ENCODE assay signal across 17 mouse cellular contexts in genomic region chr3:54708972-54709371, GRCm38 (mm10). TPM values are rescaled to one million over a fixed set of nuclear protein-coding genes. Genes with fewer than 3 reads are reported as not detected.
DNase-seq lines count a peak whose midpoint lies in the region; ATAC-seq and TF ChIP-seq lines count a peak whose summit lies in the region.
"Had no signal": no experiment of that assay in that cellular context is flagged by ENCODE, and none has a peak within 500 bp of the region (broad histone marks: within the 10 kb centered on the region; RNA-seq: fewer than 3 reads in every experiment).

No protein-coding gene starts in this region.

- 0 out of 2 replicates have a peak overlapping the region, but pooled peaks have one; percentile 43 for H3K27ac ChIP-seq in liver, adult 2 months (replicated peaks; ENCODE audit: insufficient read depth, low read depth, low read length)
- no peak overlapping the region for H3K27ac ChIP-seq in hindbrain, postnatal 0 days
- H3K27ac ChIP-seq: hindbrain, embryonic 15.5 days; stomach, postnatal 0 days had no signal

- 79% methylated on average over 9 of the region's 9 CpGs for WGBS in liver, adult 2 months
- 93% methylated on average over 9 of the region's 9 CpGs for WGBS in hindbrain, postnatal 0 days

- no peak overlapping the region for H3K9ac ChIP-seq in liver, adult 2 months (ENCODE audit: low read depth, low read length)
- no peak overlapping the region for H3K9ac ChIP-seq in hindbrain, postnatal 0 days (replicated peaks; ENCODE audit: low read length)
- H3K9ac ChIP-seq: forebrain, postnatal 0 days; hindbrain, embryonic 15.5 days had no signal

- TF ChIP-seq CTCF in liver, adult 2 months (IDR thresholded peaks at IDR 0.05; ENCODE audit: low read depth, low read length): no peak
- TF ChIP-seq CTCF in hindbrain, postnatal 0 days (IDR thresholded peaks at IDR 0.05; ENCODE audit: low read depth): no peak

- H3K4me2 ChIP-seq in hindbrain, postnatal 0 days (ENCODE audit: low read depth, low read length): no peak overlapping the region
- H3K4me2 ChIP-seq: hindbrain, embryonic 15.5 days had no signal

- H3K4me1 ChIP-seq in liver, adult 2 months (ENCODE audit: control insufficient read depth, insufficient read depth, low read length): no peaks in the 10 kb centered on the region
- H3K4me1 ChIP-seq in hindbrain, postnatal 0 days (ENCODE audit: insufficient read depth, low read length): no peaks in the 10 kb centered on the region
- H3K4me1 ChIP-seq: hindbrain, embryonic 15.5 days had no signal

- H3K79me2 ChIP-seq in liver, adult 2 months (ENCODE audit: control insufficient read depth, insufficient read depth, low read length): no peaks in the 10 kb centered on the region

- H3K27me3 ChIP-seq in liver, adult 2 months (ENCODE audit: control insufficient read depth, insufficient read depth, low read length): no peaks in the 10 kb centered on the region
- H3K27me3 ChIP-seq in hindbrain, postnatal 0 days (ENCODE audit: insufficient read depth, low read length): no peaks in the 10 kb centered on the region
- H3K27me3 ChIP-seq: hindbrain, embryonic 15.5 days had no signal

- DNase-seq in liver, adult 2 months (ENCODE audit: extremely low read depth, low read depth, low spot score): no peak
- no peak for DNase-seq in liver
- peak; percentile 78 for DNase-seq in CD4-positive helper T cell, adult 2 months (ENCODE audit: low read depth, low spot score)
- DNase-seq in hindbrain, postnatal 0 days (ENCODE audit: low spot score): no peak
- no peak for DNase-seq in gastrocnemius, postnatal 10 days
- DNase-seq in adrenal gland, adult (ENCODE audit: inconsistent age in 2 of 2, low spot score in 1 of 2): no peak
- DNase-seq: adrenal gland, postnatal 36 days; cerebellum, adult 11-12 months; forebrain, postnatal 0 days; gastrocnemius, postnatal 36 days; kidney, postnatal 14 days had no signal

- TF ChIP-seq POLR2A in liver, adult 2 months (IDR thresholded peaks at IDR 0.05; ENCODE audit: extremely low read depth, insufficient read depth, low read length): no peak

- no peak overlapping the region for H3K4me3 ChIP-seq in liver, adult 2 months (ENCODE audit: insufficient read depth, low read depth, low read length)
- H3K4me3 ChIP-seq in hindbrain, postnatal 0 days (ENCODE audit: low read length): no peak overlapping the region
- H3K4me3 ChIP-seq: hindbrain, embryonic 15.5 days had no signal

- H3K9me3 ChIP-seq in hindbrain, postnatal 0 days (ENCODE audit: low read length): no peaks in the 10 kb centered on the region
- H3K9me3 ChIP-seq: hindbrain, embryonic 15.5 days had no signal

- H3K36me3 ChIP-seq in liver, adult 2 months (ENCODE audit: control insufficient read depth, insufficient read depth, low read length): peaks cover 57% of the 10 kb centered on the region
- H3K36me3 ChIP-seq in hindbrain, postnatal 0 days (ENCODE audit: insufficient read depth, low read length): peaks cover 54% of the 10 kb centered on the region

- peak; percentile 91 for ATAC-seq in activated CD4-positive, CD25-positive, alpha-beta regulatory T cell, adult 4 months
- peak; percentile 95 for ATAC-seq in megakaryocyte, adult 5-6 weeks (ENCODE audit: poor library complexity, severe bottlenecking)
- ATAC-seq in hindbrain, postnatal 0 days: no peak
- ATAC-seq: forebrain, postnatal 0 days had no signal

RNA-seq across cellular contexts. Expression of gene Gm21958, which starts 5.2 kb away (rescaled TPM):
- total RNA-seq in liver, adult 2 months (2014; rRNA removed): not detected in 2 replicates
- not detected in 2 replicates for polyA plus RNA-seq in liver, adult 2 months (2012; rRNA removed)
- polyA plus RNA-seq in activated CD4-positive, CD25-positive, alpha-beta regulatory T cell, adult 4 months (2017; shearing (Covaris generic)): 1 to 10 TPM in 1 of 2 experiments, not detected in 1; 2.0 TPM
- not detected in 2 replicates for total RNA-seq in megakaryocyte, adult 5-6 weeks (2015)
- not detected in 2 replicates for total RNA-seq in megakaryocyte, adult 5-6 weeks (2017)
- total RNA-seq in hindbrain, postnatal 0 days (2014; rRNA removed): not detected in 2 replicates
- 0.49 TPM in 1 of 2 replicates, not detected in the other for polyA plus RNA-seq in hindbrain, postnatal 0 days (2015; fragmentation: Nextera tagmentation; extraction: Ambion mirVana)
- total RNA-seq in gastrocnemius, postnatal 10 days (2021): not detected
- total RNA-seq: adrenal gland, postnatal 36 days; forebrain, postnatal 0 days; gastrocnemius, postnatal 36 days; layer of hippocampus, postnatal 25 days; midbrain, postnatal 0 days had no signal
- polyA plus RNA-seq: midbrain, postnatal 0 days; stomach, postnatal 0 days had no signal

RNA-seq across cellular contexts. Expression of gene Supt20, which starts 16.4 kb away (rescaled TPM):
- 16.4 and 17.0 TPM in 2 replicates for total RNA-seq in liver, adult 2 months (2014; rRNA removed)
- 10.0 and 15.0 TPM in 2 replicates for polyA plus RNA-seq in liver, adult 2 months (2012; rRNA removed)
- polyA plus RNA-seq in activated CD4-positive, CD25-positive, alpha-beta regulatory T cell, adult 4 months (2017; shearing (Covaris generic)): 100 to 1,000 TPM; 168 to 188 TPM
- 60.1 and 66.0 TPM in 2 replicates for total RNA-seq in megakaryocyte, adult 5-6 weeks (2015)
- total RNA-seq in megakaryocyte, adult 5-6 weeks (2017): 39.4 and 40.6 TPM in 2 replicates
- total RNA-seq in hindbrain, postnatal 0 days (2014; rRNA removed): 36.3 and 43.5 TPM in 2 replicates
- polyA plus RNA-seq in hindbrain, postnatal 0 days (2015; fragmentation: Nextera tagmentation; extraction: Ambion mirVana): 52.0 and 55.4 TPM in 2 replicates
- 10 to 100 TPM; 25.7 to 26.3 TPM for total RNA-seq in gastrocnemius, postnatal 10 days (2021)

RNA-seq across cellular contexts. Expression of gene Exosc8, which starts 26.2 kb away (rescaled TPM):
- 17.4 and 22.1 TPM in 2 replicates for total RNA-seq in liver, adult 2 months (2014; rRNA removed)
- 8.0 and 10.1 TPM in 2 replicates for polyA plus RNA-seq in liver, adult 2 months (2012; rRNA removed)
- 100 to 1,000 TPM; 205 to 218 TPM for polyA plus RNA-seq in activated CD4-positive, CD25-positive, alpha-beta regulatory T cell, adult 4 months (2017; shearing (Covaris generic))
- total RNA-seq in megakaryocyte, adult 5-6 weeks (2015): 118 and 124 TPM in 2 replicates
- total RNA-seq in megakaryocyte, adult 5-6 weeks (2017): 126 and 153 TPM in 2 replicates
- 36.8 and 37.3 TPM in 2 replicates for total RNA-seq in hindbrain, postnatal 0 days (2014; rRNA removed)
- polyA plus RNA-seq in hindbrain, postnatal 0 days (2015; fragmentation: Nextera tagmentation; extraction: Ambion mirVana): 66.9 and 68.9 TPM in 2 replicates
- total RNA-seq in gastrocnemius, postnatal 10 days (2021): 10 to 100 TPM; 13.9 to 23.7 TPM

RNA-seq across cellular contexts. Expression of gene Alg5, which starts 26.4 kb away (rescaled TPM):
- total RNA-seq in liver, adult 2 months (2014; rRNA removed): 28.3 and 33.4 TPM in 2 replicates
- polyA plus RNA-seq in liver, adult 2 months (2012; rRNA removed): 14.8 and 17.5 TPM in 2 replicates
- 10 to 100 TPM; 76.6 to 88.1 TPM for polyA plus RNA-seq in activated CD4-positive, CD25-positive, alpha-beta regulatory T cell, adult 4 months (2017; shearing (Covaris generic))
- 41.2 and 45.8 TPM in 2 replicates for total RNA-seq in megakaryocyte, adult 5-6 weeks (2015)
- 19.2 and 21.1 TPM in 2 replicates for total RNA-seq in megakaryocyte, adult 5-6 weeks (2017)
- 12.3 and 16.3 TPM in 2 replicates for total RNA-seq in hindbrain, postnatal 0 days (2014; rRNA removed)
- 65.1 and 72.0 TPM in 2 replicates for polyA plus RNA-seq in hindbrain, postnatal 0 days (2015; fragmentation: Nextera tagmentation; extraction: Ambion mirVana)
- total RNA-seq in gastrocnemius, postnatal 10 days (2021): 10 to 100 TPM; 12.8 to 16.1 TPM

RNA-seq across cellular contexts. Expression of gene Smad9, which starts 46.4 kb away (rescaled TPM):
- 3.8 and 7.2 TPM in 2 replicates for total RNA-seq in liver, adult 2 months (2014; rRNA removed)
- 2.1 and 4.6 TPM in 2 replicates for polyA plus RNA-seq in liver, adult 2 months (2012; rRNA removed)
- polyA plus RNA-seq in activated CD4-positive, CD25-positive, alpha-beta regulatory T cell, adult 4 months (2017; shearing (Covaris generic)): not detected
- not detected in 2 replicates for total RNA-seq in megakaryocyte, adult 5-6 weeks (2015)
- not detected in 2 replicates for total RNA-seq in megakaryocyte, adult 5-6 weeks (2017)
- 4.9 and 6.7 TPM in 2 replicates for total RNA-seq in hindbrain, postnatal 0 days (2014; rRNA removed)
- 0.96 and 1.1 TPM in 2 replicates for polyA plus RNA-seq in hindbrain, postnatal 0 days (2015; fragmentation: Nextera tagmentation; extraction: Ambion mirVana)
- total RNA-seq in gastrocnemius, postnatal 10 days (2021): under 1 TPM; 0.42 to 0.56 TPM
